Mouse (Mus musculus): Measurements from ENCODE around the gene Nos1ap.
A peak's percentile ranks its signal among the peaks of the same experiment; 100 is the strongest.

Gene Nos1ap

GRCm38 (mm10) chr1:170455910-170456700 is 133.6 kb downstream of the Nos1ap start:
- DNase-seq: no peak

DNA sequence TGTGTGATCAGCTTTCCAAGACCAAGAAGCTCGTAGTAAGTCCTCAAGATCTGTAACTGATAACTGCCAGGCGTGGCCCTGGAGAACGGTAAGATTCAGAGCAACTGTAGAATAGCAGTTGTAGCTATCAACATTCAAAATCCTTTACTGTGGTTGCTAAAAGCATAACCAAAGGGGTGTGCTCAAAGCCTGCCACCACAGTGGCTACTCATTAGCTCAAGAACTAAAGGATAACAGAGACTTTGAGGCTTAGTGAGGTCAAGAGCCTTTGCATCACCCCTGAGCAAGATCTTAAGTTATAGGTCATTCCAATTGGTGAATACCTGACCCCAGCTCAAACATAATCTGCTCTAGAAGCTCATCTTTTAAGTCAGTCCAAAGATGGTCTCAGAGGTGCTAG is 134.3 kb downstream of the Nos1ap start:
- no peak for DNase-seq

- DNase-seq: no peak
These were observed 136.2 kb downstream of the Nos1ap start for GRCm38 (mm10) chr1:170453455-170453854.

DNA sequence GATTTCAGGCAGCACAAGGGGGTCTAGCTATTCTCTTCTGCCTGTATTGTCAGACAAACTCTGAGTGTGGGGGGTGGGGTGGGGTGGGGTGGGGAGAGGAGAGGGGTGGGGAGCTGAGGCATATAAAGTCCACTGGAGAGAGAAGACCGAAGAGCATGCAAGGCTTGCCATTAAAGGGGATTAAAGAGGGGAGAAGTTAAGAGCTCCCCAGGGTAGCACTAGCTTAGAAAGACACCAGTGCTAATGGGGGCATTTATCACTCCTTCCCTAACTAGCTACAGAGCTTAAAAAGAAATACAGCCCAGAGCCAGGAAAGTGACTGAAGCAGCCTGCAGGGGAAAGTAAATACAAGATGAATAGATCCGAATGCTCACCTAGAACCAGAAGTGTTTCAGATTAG is 141.4 kb downstream of the Nos1ap start:
- no peak for DNase-seq

GRCm38 (mm10) chr1:170445458-170445857 is 144.2 kb downstream of the Nos1ap start:
- no peak for DNase-seq

- no peak for DNase-seq
These were observed 149.3 kb downstream of the Nos1ap start for GRCm38 (mm10) chr1:170440367-170440766.

DNA sequence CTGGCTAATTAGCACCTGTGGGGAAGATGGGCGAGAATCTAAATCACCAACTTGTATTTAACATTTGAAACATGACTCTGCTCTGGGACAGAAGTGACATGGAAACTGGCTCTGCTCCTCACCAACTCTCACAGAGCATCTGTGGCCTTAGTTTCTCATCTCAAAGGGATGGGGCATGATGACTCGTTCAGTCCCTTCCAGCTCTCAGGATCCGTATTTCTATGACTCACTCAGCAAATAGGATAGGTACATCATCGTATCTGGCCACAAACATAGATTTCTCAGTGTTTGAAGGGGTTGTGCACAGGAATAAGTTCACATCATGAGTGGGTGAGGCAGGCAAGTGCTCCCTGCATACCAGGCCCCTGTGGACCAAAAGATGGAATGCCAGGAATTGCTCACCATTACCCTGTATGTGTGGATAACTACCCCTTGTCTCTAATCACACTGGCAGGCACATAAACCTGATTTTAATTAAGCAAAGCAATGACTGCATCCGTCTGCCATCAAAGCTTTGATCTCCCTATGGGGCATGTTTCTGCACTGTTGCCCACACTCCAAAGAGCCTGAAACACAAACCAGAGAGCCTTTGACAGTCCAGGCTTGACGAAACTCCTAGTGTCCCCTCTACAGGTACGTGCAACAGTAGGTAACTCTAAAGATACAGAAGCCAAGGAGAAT is 151.1 kb downstream of the Nos1ap start:
- DNase-seq: no peak

- no peak for DNase-seq
These were observed 155.5 kb downstream of the Nos1ap start for GRCm38 (mm10) chr1:170434146-170434545.

DNA sequence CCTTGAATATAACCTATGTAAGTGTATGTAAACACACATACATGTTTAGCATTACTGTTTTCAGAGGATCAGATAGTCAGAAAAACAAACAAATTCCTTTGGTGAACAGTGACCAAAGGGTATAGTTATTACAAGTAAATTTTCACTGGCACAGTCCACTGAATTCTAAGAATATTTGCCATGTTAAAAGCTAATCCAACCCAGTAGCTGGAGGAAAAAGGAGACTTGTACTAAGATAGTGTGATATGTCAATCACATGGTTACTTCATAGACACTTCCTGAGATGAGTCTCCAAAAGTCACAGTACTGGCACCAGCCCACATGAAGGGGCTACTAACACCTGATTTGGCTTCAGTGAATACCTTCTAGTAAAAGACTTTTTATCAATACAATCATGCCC is 156.0 kb downstream of the Nos1ap start:
- DNase-seq: no peak

- DNase-seq: no peak
These were observed 157.4 kb downstream of the Nos1ap start for GRCm38 (mm10) chr1:170432288-170432687.

GRCm38 (mm10) chr1:170431312-170431711 is 158.3 kb downstream of the Nos1ap start:
- DNase-seq: peak; percentile 46 to 69

GRCm38 (mm10) chr1:170430660-170431059 is 159.0 kb downstream of the Nos1ap start:
- DNase-seq: no peak

GRCm38 (mm10) chr1:170429656-170430055 is 160.0 kb downstream of the Nos1ap start:
- no peak for DNase-seq

DNA sequence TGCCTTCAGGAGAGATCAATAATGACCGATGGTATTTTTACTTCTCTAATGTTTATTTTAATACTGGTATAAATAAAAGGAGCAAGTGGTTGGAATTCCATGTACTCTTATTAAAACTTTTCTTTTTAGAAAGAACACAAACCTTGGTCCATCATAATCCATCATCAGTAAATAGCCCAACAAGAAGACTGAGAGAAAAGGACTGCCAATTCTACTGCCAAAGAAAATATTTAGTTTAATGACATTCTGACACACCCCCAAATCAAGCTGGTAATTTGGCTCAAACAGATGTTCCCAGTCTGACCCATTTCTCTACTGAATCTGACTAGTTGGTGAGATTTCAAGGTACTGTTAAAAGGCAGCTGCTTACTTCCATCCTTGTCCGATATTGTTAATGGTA is 161.5 kb downstream of the Nos1ap start:
- DNase-seq: no peak

DNA sequence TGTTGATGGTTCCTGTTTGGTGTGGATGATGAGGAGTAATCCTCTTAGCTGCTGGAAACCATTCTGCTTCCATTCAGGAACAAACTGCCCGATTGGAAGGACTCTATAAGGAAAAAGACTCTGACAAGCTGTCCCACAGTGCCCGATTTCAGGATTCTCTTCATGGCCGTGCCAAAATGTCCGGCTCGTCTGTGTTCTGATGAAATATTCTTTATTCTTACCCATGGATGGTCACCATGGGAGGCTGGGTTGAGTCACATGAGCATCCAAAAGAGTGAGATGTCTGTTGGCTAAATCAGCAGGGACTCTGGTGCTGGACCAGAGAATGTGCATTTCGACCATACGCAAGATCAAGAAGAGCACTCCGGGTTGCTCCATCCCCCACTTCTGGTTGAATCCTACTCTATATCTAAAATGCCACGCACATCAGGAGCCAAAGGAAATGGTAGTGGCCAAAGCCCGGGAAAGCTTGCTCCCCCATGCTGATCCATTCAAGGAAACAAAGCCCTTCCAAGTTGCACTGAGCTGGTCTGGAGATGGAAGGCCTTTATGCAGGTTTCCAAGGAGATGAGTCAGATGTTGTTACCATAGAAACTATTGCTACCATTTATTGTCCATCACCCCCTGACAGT is 165.3 kb downstream of the Nos1ap start:
- peak; percentile 15 to 35 for DNase-seq

- DNase-seq: no peak
These were observed 166.6 kb downstream of the Nos1ap start for GRCm38 (mm10) chr1:170423048-170423447.

DNA sequence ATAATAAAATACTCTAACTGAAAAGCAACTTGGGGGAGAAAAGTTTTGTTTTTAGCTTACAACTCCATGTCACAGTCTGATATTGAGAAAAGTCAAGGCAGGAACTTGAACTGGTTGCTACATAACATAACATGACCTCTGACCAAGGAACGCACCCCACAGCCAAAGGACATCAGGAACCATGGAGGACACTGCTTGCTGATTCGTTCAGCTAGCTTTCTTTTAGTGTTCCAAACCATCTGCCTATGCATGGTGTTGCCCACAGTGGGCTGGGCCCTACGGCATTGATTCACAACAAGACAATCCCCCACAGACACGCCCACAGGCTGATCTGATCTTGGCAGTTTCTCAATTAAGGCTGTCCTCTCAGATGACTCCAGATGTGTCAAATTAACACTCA is 167.5 kb downstream of the Nos1ap start:
- DNase-seq: no peak

- no peak for DNase-seq
These were observed 169.7 kb downstream of the Nos1ap start for GRCm38 (mm10) chr1:170419961-170420360.

DNA sequence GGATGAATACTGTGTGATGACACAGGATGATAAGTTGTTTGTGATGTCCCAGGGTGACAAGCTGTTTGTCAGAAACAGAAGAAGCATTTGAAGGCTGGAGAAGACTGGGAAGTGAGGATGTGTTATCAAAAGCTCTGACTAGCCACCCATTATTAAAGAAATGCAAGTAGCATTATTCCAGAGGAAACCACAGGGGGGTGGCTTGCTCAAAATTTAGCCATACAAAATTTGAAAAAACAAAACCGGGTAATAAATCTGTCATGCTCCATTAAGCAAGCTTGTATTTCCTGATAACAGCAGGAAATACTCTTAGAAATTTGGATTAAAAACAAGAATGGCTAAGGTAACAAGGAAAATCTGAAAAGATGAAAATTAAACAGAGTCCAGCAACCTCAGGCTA is 171.5 kb downstream of the Nos1ap start:
- no peak for DNase-seq

GRCm38 (mm10) chr1:170416967-170417366 is 172.7 kb downstream of the Nos1ap start:
- DNase-seq: no peak

DNA sequence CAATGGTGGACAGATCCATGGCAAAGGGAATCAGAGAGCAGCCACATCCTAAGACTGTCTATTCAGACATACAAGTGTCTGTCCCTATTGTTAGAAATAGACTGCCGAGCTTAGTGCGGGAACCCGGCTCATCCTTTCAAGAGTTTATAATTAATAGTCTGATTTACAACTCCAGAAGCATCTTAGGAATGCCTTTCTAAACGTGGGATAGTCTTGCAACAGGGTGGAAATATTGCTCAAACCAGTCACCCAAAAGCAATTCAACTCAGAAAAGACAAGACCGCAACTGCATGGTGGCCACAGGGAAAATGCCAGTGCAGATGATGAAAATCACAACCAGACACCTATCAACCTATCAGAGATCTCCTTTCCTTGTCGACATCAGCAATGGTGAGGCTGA is 173.5 kb downstream of the Nos1ap start:
- DNase-seq: no peak

- DNase-seq: no peak
These were observed 174.3 kb downstream of the Nos1ap start for GRCm38 (mm10) chr1:170415395-170415794.

- no peak for DNase-seq
These were observed 179.1 kb downstream of the Nos1ap start for GRCm38 (mm10) chr1:170410402-170411191.

All from cerebellum, postnatal 14 days (tissue).